Mouse (Mus musculus) right cerebral cortex, postnatal 4 days (tissue): ENCODE results near the gene Relch.
A peak's percentile ranks its signal among the peaks of the same experiment; 100 is the strongest.
"Not testable (repeated sequence)": the region's sequence is repeated elsewhere in the genome, so short reads cannot be mapped to it uniquely, and the experiment has no call there.

Source experiments
- DNase-seq: peaks from one replicate; pipeline ENCODE4 v3.0.0-alpha.2; 2022

The Relch gene

GRCm38 (mm10) chr1:105663171-105663961 is at the start of gene Relch, which contains the start of gene Pign:
Gene Relch, plus strand, starts transcription at chr1:105663861.
Gene Pign, minus strand, starts transcription at chr1:105663677.
- DNase-seq: peak; percentile 96

- no peak for DNase-seq
Measured at GRCm38 (mm10) chr1:105630481-105630880, 33.2 kb upstream of the Relch start.

- DNase-seq: no peak
Measured at GRCm38 (mm10) chr1:105644093-105644492, 19.6 kb upstream of the Relch start.

- no peak for DNase-seq
Measured at GRCm38 (mm10) chr1:105650650-105651049, 13.0 kb upstream of the Relch start.

- no peak for DNase-seq
Measured at GRCm38 (mm10) chr1:105653981-105654380, 9.7 kb upstream of the Relch start.

- no peak for DNase-seq
Measured at GRCm38 (mm10) chr1:105660015-105660414, 3.6 kb upstream of the Relch start.

GRCm38 (mm10) chr1:105662820-105663170 is 866 bp upstream of the Relch start:
- no peak for DNase-seq

- peak; percentile 38 for DNase-seq
Measured at GRCm38 (mm10) chr1:105663962-105664812, 526 bp downstream of the Relch start.

GRCm38 (mm10) chr1:105669700-105670099 is 6.0 kb downstream of the Relch start:
- no peak for DNase-seq

GRCm38 (mm10) chr1:105674763-105675162 is 11.1 kb downstream of the Relch start:
- DNase-seq: no peak

- no peak for DNase-seq
Measured at GRCm38 (mm10) chr1:105680587-105680986, 16.9 kb downstream of the Relch start.

- DNase-seq: no peak
Measured at GRCm38 (mm10) chr1:105685501-105685900, 21.8 kb downstream of the Relch start.

GRCm38 (mm10) chr1:105695581-105695980 is 31.9 kb downstream of the Relch start:
- no peak for DNase-seq

GRCm38 (mm10) chr1:105700984-105701530 is 37.4 kb downstream of the Relch start:
- DNase-seq: no peak

- no peak for DNase-seq
Measured at GRCm38 (mm10) chr1:105709415-105709814, 45.8 kb downstream of the Relch start.

GRCm38 (mm10) chr1:105711227-105711626 is 47.6 kb downstream of the Relch start:
- peak; percentile 52 for DNase-seq

GRCm38 (mm10) chr1:105712822-105713221 is 49.2 kb downstream of the Relch start:
- no peak for DNase-seq

- DNase-seq: no peak
Measured at GRCm38 (mm10) chr1:105718358-105718757, 54.7 kb downstream of the Relch start.

- not testable (repeated sequence) for DNase-seq
Measured at GRCm38 (mm10) chr1:105729246-105729645, 65.6 kb downstream of the Relch start.

- DNase-seq: no peak
Measured at GRCm38 (mm10) chr1:105735318-105735717, 71.7 kb downstream of the Relch start.

GRCm38 (mm10) chr1:105738334-105738733 is 74.7 kb downstream of the Relch start:
- DNase-seq: no peak

- no peak for DNase-seq
Measured at GRCm38 (mm10) chr1:105739493-105739892, 75.8 kb downstream of the Relch start.

- no peak for DNase-seq
Measured at GRCm38 (mm10) chr1:105742481-105742880, 78.8 kb downstream of the Relch start.

- DNase-seq: no peak
Measured at GRCm38 (mm10) chr1:105746444-105746843, 82.8 kb downstream of the Relch start.
